Mouse (Mus musculus) limb, embryonic 11.5 days (tissue): ENCODE measurements around the gene Tnfaip3. TPM values are rescaled to one million over a fixed set of nuclear protein-coding genes. Genes with fewer than 3 reads are reported as not detected.

Experiments used
- ATAC-seq: fragments of 200-750 bp; cut with Nextera tagmentation; 2 replicates; pipeline ENCODE4 v1.8.0; 2017; ENCODE audit warnings: low read depth; ENCODE audit not compliant: insufficient number of reproducible peaks, low FRiP score, low TSS enrichment
- DNase-seq: peaks from one replicate; pipeline ENCODE4 v3.0.0-alpha.2; 2015; ENCODE audit warnings: low spot score
- H3K27ac ChIP-seq: fragments of 300-500 bp; sonication (generic); replicated peaks from 2 replicates; pipeline ENCODE4 v1.5.1; 2014; ENCODE audit warnings: low read depth, mild to moderate bottlenecking, low read length
- H3K27me3 ChIP-seq: fragments of 300-500 bp; sonication (generic); 2 replicates; pipeline ENCODE4 v1.6.1; 2014; ENCODE audit warnings: mild to moderate bottlenecking, low read length, mixed read lengths; ENCODE audit not compliant: control insufficient read depth, insufficient read depth
- H3K36me3 ChIP-seq: fragments of 300-500 bp; sonication (generic); 2 replicates; pipeline ENCODE4 v1.6.1; 2014; ENCODE audit warnings: mild to moderate bottlenecking, low read length, moderate library complexity, mixed read lengths; ENCODE audit not compliant: control insufficient read depth, insufficient read depth
- H3K4me1 ChIP-seq: fragments of 300-500 bp; sonication (generic); 2 replicates; pipeline ENCODE4 v1.6.1; 2014; ENCODE audit warnings: low read length, mixed read lengths; ENCODE audit not compliant: control insufficient read depth, insufficient read depth
- H3K4me2 ChIP-seq: fragments of 300-500 bp; sonication (generic); 2 replicates; pipeline ENCODE4 v1.6.1; 2014; ENCODE audit warnings: low read depth, mild to moderate bottlenecking, moderate library complexity; ENCODE audit not compliant: severe bottlenecking
- H3K4me3 ChIP-seq: fragments of 300-500 bp; sonication (generic); 2 replicates; pipeline ENCODE4 v1.5.1; 2014; ENCODE audit warnings: low read depth, low read length
- H3K9ac ChIP-seq: fragments of 300-500 bp; sonication (generic); 2 replicates; pipeline ENCODE4 v1.6.1; 2014; ENCODE audit warnings: mild to moderate bottlenecking, low read length
- H3K9me3 ChIP-seq: fragments of 300-500 bp; sonication (generic); 2 replicates; pipeline ENCODE4 v1.6.1; 2016; ENCODE audit warnings: low read length; ENCODE audit not compliant: control insufficient read depth
- WGBS: fragments of 180-500 bp; shearing (Covaris S2); extraction: QIAGEN DNeasy Blood & Tissue Kit; methylation state at CpG from one replicate; pipeline ENCODE4 v1.1.7; 2014; 5-methylcytosine and 5-hydroxymethylcytosine counted together
- polyA plus RNA-seq: library from polyadenylated mRNA; unstranded; fragments of >200 nt; fragmentation: Nextera tagmentation; extraction: Ambion mirVana; gene quantifications from 2 replicates; pipeline ENCODE4 v1.2.1, GENCODE M21; 2014

The Tnfaip3 gene
- polyA plus RNA-seq, 1 experiment from 2014 or later = 2.5 TPM

DNA sequence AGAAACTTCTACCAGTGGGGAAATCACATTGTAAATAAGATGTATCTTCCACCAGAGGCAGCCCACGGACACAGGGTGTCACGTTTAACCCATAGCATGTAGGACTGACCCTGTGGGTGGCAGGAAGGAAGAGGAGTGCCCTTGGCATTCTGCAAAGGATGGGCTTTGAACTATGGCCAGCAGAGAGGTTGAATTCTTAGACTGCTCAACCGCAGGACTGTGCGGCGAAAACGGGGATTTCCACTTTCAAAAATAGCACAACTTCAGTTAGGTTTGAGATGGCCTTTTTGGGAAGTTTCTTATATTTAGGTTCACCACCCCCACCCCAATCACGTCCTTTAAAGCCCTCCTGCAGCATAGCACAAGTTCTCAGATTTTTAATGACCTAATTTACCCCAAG, 50.6 kb downstream of the Tnfaip3 start:
- WGBS = 82% methylated on average over 7 of the region's 7 CpGs
- ATAC-seq (no peak), DNase-seq (no peak)
- Histone ChIP-seq H3K27me3 (no peaks in the 10 kb centered on the region), H3K27ac (no peak overlapping the region), H3K4me3 (no peak overlapping the region), H3K4me2 (no peak overlapping the region), H3K9ac (no peak overlapping the region), H3K9me3 (no peaks in the 10 kb centered on the region), H3K4me1 (no peaks in the 10 kb centered on the region), H3K36me3 (no peaks in the 10 kb centered on the region)

DNA sequence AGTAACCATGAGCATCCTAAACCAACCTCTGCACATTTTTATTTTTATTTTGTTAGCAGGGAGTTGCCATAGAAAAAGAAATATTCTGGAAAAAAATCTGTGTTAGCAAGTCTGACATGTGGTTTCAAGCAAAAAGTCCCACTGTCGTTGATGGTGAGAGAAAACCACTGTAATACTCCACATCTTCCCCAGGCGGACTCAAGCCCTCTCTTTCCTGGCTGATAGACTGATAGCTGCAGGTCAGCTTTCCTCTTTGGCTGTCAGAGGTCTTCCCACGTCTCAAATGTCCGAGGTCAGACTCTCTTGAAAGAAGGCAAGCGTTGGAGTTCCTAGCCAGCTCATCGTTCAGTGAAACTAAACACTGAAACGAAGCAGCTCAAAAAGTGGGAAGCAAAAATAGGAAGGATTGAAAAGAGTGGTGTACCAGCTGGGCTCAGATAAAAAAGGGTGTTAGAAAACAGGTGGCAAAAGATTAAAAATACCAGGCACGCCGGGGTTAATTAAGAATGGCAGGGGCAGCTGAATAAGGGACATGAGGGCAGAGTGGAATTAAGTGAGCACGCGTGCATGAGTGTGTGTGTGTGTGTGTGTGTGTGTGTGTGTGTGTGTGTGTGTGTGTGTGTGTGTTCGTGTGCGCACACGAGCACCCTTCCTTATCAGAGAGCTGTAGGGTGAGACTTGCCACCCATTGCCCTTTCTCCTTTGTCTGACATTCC, 55.5 kb downstream of the Tnfaip3 start:
- no peaks in the 10 kb centered on the region for H3K27me3 ChIP-seq
- H3K4me2 ChIP-seq = no peak overlapping the region
- H3K27ac ChIP-seq = no peak overlapping the region
- 68% methylated on average over 14 of the region's 14 CpGs for WGBS
- H3K36me3 ChIP-seq = no peaks in the 10 kb centered on the region
- H3K4me1 ChIP-seq = no peaks in the 10 kb centered on the region
- no peak for ATAC-seq
- no peak overlapping the region for H3K4me3 ChIP-seq
- no peak for DNase-seq
- no peak overlapping the region for H3K9ac ChIP-seq
- no peaks in the 10 kb centered on the region for H3K9me3 ChIP-seq

DNA sequence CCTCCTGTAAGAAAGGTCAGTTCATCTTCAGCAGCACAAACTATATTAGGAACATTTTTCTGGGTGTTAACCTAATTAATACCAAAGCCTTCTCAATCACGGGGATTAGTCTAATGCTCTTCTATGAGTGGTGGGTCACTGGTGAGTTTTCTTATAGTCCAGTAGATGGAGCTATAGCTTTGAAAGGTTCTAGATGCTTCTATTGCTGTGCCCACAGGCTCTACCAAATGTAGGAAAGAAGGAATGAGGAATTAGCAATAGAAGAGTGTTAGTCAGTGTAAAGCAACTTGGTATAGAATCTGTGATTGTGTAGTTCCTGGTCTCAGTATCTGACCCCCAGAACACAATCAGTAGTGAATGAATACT, 61.8 kb downstream of the Tnfaip3 start:
- H3K9ac ChIP-seq = no peak overlapping the region
- no peaks in the 10 kb centered on the region for H3K9me3 ChIP-seq
- H3K36me3 ChIP-seq = no peaks in the 10 kb centered on the region
- no peaks in the 10 kb centered on the region for H3K4me1 ChIP-seq
- ATAC-seq (no peak), DNase-seq (no peak)
- H3K4me3 ChIP-seq = no peak overlapping the region
- no peak overlapping the region for H3K27ac ChIP-seq
- H3K4me2 ChIP-seq = no peak overlapping the region
- no peaks in the 10 kb centered on the region for H3K27me3 ChIP-seq
- 7% methylated on average over 1 of the region's 1 CpGs for WGBS

DNA sequence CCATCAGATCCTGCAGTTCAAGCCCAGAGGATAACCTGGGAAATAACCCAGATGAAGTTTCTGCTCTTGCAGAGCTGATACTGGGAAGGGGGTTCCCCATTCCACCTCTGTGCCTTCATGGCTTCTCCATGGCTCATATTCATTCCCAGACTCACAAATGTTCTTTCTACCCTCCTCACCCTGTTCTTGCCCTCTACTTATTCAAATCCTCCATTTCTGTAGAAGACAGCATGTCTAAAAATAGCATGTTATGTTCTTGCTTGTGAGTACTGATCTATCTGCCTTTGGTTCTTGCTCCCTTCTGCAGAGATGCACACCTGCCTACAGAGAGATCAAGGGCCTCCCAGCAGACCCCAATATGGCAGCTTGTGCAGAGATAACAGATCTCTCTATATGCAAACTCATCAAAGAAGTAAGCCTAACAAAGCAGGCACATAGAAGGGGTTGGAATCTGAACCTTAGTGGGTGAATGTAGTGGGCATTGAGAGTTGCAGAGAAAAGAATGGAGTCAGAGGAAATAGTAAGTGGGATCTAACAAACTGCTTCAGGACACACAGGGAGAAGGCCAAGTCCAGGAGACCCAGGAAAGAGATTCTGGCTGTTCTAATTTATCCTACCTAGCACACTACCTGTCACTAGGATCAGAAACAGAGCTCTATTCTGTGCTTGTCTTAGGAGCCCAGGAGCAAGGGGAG, 62.3 kb downstream of the Tnfaip3 start:
- Histone ChIP-seq H3K9me3 (no peaks in the 10 kb centered on the region), H3K4me1 (no peaks in the 10 kb centered on the region), H3K27ac (no peak overlapping the region), H3K9ac (no peak overlapping the region), H3K36me3 (no peaks in the 10 kb centered on the region), H3K27me3 (no peaks in the 10 kb centered on the region), H3K4me2 (no peak overlapping the region), H3K4me3 (no peak overlapping the region)
- ATAC-seq (no peak), DNase-seq (no peak)

Other genes starting within 250 kb of the Tnfaip3 start
- gene Gm4922, start 228.9 kb downstream of the Tnfaip3 start, polyA plus RNA-seq = not detected in 2 replicates
- 41.1 and 43.3 TPM in 2 replicates for gene Perp, start 170.6 kb downstream of the Tnfaip3 start, polyA plus RNA-seq